Mouse (Mus musculus): ENCODE results near the gene Ccn2.
A peak's percentile ranks its signal among the peaks of the same experiment; 100 is the strongest.

Ccn2 gene

GRCm38 (mm10) chr10:24595250-24596002, at the start of gene Ccn2:
TSS of gene Ccn2 (plus strand) at chr10:24595442.
- DNase-seq: peak; percentile 9

DNA sequence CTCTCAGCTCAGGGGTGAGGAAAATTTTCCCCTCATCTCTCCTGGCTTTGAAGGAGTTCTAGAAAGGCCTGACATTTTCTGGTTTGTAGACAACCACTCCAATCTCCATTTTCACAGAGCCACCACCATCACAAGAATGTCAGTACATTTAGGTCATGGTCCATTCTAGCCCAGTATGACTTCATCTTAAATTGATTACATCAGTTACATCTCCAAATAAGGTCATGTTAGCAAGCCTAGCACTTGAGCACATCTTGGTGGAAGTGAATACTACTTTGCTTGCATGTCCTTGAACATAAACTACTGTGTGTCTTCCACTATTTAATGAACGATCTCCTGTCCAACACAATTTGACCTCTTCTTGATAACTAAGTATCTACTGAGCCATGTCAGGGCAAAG, 42.4 kb upstream of the Ccn2 start:
- no peak for DNase-seq

GRCm38 (mm10) chr10:24554091-24554490, 41.2 kb upstream of the Ccn2 start:
- DNase-seq: no peak

DNA sequence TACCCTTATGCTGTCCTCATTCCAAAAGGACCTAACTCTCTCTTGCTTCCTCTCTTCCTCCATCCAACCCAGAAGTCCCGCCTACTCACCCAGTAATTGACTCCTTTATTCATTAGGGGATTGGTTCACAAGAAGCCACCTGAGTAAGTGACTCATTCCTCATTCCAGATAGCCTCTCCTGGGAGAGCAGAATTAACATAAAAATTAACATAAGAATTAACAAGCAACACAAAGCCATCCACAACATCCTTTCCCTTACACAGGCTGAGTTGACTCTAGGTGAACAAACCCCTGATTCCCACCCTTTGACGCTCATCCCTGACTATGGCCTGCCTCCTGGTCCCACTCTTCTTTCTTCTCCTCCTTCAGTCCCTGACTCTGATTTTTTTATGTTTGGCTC, 36.9 kb upstream of the Ccn2 start:
- DNase-seq: no peak

DNA sequence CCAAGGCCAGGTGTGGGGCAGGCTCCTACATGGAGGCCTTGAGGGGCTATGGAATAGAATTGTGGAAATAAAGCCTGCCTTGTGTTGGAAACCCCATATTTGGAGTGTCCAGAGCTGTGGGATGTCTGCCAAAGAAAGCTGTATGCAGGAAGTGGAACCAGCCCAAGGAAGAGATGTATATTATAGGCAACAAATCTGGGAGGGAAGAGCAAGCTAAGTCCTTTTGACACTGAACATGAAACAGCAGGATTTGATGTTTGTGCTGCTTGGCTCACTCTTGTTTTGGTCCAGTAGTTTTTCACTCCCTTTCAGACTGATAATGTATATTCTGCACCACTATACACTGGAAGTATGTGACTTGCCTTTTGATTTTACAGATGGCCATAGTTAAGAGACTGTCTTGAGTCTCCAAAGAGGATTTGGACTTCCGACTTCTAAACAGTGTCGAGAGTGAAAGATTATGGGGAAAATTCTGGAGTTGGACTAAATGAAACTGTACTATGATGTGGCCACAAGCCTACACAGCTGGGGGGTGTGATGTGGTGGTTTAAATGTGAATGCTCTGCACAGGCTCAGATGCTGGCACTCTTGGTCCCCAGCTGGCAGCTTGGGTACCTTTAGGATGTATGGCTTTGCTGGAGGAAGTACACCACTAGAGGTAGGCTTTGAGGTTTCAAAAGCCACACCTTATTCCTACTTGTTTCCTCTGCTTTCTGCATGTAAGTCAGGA, 25.4 kb upstream of the Ccn2 start:
- DNase-seq: no peak

GRCm38 (mm10) chr10:24572044-24572960, 22.9 kb upstream of the Ccn2 start:
- no peak for DNase-seq

GRCm38 (mm10) chr10:24573484-24573883, 21.8 kb upstream of the Ccn2 start:
- DNase-seq: no peak

DNA sequence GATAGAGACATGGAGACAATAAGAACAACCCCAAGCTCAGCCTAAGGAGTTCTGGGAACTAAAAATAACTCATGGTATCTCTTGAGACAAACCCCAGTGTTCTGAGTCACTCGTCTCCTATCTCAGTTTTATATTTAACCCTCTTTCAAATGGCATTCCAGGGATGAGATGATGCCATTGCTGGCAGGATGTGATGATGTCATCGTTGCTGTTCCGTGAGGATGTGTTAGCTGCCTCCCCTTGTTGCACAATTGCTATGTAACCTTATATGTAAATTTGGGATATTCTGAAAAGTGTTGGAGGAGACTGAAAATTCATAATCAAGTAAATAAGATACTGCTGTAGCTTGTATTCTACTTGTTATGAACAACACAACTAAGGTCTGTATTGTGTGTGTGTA, 14.2 kb upstream of the Ccn2 start:
- DNase-seq: no peak

DNA sequence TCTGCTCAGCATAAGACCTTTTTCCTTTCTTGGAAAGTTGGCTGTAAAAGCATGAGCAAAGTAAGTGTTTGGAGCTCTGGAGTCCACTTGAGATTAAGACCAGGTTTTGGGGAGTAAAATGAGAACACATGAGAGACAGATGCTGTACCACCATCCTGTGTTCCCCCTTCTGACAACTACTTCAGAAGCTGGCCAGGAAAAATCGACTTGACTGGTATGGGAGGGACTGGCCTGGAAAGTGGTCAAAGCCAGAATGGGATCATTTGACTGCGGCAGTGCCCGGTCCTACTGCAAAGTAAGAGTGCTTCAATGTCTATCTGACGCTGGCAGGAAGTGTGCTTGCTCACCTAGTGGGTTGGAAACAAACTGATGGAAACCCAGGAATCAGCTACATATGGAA, 6.4 kb upstream of the Ccn2 start:
- no peak for DNase-seq

- no peak for DNase-seq
These were observed 6.0 kb upstream of the Ccn2 start for GRCm38 (mm10) chr10:24589238-24589637.

- no peak for DNase-seq
These were observed 4.7 kb upstream of the Ccn2 start for GRCm38 (mm10) chr10:24590546-24590945.

DNA sequence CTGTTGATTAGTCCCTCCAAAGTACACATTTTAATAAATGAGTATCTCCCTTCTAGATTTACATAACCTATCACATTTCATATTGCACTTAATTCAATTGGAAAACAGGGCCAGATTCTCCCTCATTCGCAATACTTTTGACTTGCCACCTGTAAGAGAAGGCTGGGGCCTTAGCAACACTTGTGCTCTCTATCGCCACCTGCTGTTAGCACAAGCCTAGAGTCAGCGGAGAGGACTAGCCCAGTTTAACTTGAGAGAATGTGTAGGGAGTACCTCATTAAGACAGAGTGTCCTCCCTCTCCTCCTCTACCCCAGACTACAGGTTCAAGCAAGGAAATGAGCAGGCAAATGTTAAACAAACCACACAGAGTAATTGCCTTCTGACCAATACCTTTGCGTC, 4.1 kb upstream of the Ccn2 start:
- DNase-seq: peak; percentile 84

DNA sequence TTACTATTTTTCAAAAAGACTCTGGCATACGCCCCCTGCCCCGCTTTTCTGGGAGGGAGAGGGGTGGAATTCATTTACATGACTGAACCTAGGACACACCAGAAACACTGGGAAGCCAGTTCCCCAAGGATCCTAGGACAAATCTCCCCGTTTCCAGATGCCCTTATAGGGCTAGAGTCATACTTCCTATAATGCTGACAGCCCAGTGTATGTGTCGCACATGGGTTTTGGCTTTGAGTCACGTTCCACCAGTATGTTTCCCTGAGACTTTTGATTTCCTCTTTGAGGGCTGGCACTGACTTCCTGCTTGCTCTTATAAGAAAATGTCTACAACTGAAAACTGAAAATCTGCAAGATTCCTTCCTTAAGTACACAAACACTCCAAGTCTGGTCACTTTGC, 3.5 kb upstream of the Ccn2 start:
- peak; percentile 16 for DNase-seq

- DNase-seq: no peak
These were observed 2.9 kb upstream of the Ccn2 start for GRCm38 (mm10) chr10:24592318-24592717.

- DNase-seq: no peak
These were observed 2.3 kb upstream of the Ccn2 start for GRCm38 (mm10) chr10:24592969-24593368.

DNA sequence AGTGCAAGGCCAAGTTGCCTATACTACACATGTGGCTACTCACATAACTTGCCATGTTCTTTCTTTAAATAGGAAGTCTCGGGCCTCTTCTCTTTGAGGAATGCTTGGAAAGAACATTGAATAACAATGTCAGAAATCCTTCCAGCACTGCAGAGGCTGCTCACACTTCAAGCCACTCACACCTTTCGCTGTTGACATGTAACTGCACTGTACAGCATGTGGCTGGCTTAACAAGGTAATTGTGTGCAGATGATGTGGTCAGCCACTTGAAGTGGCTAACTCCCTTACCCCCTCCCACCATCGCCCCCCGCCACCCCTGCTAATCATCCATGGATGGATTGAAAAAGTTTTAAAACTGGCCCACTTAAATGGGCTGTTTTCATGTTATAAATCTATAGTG, 1.7 kb upstream of the Ccn2 start:
- DNase-seq: no peak

DNA sequence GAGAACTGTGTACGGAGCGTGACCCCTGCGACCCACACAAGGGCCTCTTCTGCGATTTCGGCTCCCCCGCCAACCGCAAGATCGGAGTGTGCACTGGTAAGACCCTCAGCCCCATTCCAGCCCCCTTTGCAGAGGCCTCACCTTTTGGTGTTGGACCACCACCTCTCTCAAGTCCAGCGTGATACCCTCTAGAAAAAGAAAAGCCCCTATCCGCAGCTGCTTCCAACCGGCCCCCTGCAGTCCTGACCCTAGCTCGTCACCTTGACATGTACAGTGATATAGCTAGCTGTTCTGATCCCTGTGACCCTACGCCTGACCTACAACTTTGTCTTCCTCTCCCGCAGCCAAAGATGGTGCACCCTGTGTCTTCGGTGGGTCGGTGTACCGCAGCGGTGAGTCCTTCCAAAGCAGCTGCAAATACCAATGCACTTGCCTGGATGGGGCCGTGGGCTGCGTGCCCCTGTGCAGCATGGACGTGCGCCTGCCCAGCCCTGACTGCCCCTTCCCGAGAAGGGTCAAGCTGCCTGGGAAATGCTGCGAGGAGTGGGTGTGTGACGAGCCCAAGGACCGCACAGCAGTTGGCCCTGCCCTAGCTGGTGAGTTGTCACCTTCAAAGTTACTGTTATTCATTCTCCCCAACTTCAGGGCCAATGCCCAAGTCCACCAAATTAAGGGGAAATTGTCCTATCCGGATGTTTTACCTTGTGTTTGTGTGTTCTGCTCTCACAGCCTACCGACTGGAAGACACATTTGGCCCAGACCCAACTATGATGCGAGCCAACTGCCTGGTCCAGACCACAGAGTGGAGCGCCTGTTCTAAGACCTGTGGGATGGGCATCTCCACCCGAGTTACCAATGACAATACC, 994 bp downstream of the Ccn2 start:
- DNase-seq: no peak

DNA sequence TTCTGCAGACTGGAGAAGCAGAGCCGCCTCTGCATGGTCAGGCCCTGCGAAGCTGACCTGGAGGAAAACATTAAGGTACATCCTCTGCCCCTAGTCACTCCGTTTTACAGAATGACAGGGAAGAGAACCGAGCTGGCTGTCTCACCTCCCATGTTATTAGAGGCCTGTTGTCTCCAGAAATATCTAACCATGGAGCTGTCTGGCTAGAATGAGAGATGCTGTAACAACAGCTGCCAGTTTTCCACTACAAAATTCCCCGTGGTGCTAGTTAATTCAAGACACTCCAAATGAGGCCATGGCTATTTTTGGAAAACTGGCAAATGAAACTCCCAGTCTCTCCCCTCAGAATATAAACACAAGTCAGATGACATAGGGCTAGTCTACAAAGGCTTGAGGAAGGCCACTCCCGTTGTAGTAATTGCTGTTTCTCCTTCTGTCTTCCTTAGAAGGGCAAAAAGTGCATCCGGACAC, 1.7 kb downstream of the Ccn2 start:
- DNase-seq: no peak

DNA sequence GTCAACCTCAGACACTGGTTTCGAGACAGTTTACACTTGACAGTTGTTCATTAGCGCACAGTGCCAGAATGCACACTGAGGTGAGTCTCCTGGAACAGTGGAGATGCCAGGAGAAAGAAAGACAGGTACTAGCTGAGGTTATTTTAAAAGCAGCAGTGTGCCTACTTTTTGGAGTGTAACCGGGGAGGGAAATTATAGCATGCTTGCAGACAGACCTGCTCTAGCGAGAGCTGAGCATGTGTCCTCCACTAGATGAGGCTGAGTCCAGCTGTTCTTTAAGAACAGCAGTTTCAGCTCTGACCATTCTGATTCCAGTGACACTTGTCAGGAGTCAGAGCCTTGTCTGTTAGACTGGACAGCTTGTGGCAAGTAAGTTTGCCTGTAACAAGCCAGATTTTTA, 2.5 kb downstream of the Ccn2 start:
- DNase-seq: no peak

DNA sequence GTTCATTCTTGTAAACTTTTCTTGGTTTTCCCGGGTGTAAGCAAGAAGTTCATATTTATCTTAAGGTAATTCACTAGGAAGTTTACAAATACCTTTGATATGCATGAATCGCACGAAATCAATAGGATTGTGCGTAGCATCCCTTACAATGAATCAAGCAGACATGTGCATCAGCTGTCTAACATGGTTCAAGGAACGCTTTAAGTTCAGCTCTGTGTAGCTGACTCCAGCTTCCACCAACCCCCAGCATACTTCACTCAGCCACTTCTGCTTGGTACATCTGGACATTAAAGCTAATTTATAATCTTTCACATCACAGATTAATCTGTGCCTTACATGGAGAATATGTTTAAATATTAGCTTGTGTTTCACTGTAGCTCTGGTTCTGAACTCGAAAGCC, 3.5 kb downstream of the Ccn2 start:
- no peak for DNase-seq

DNA sequence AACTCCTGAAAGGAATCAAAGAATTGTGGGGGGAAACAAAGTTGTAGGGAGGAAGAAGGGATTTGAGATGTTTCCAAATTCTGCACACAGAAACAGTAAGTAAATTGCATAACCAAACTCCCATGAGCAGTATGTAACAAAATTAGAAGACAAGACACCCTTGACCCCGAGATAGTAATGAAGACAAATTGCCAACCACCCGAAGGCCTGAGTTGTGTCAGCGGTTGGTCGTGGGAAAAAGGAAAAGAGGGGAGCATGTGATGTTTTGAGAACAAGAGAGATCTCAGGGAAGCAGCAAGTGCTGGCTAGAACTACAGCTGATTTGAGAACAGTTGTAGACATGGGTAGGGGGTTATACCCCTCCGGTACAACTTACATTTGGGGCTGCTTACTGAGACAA, 4.6 kb downstream of the Ccn2 start:
- DNase-seq: no peak

- no peak for DNase-seq
These were observed 7.8 kb downstream of the Ccn2 start for GRCm38 (mm10) chr10:24603035-24603434.
